Mouse (Mus musculus) yolk sac, embryonic 10.5 days (tissue): ENCODE measurements around the gene Lin7b.

Source experiments
- DNase-seq: peaks from one replicate; pipeline ENCODE4 v3.0.0-alpha.2; 2017; ENCODE audit warnings: low spot score

Lin7b gene

DNA sequence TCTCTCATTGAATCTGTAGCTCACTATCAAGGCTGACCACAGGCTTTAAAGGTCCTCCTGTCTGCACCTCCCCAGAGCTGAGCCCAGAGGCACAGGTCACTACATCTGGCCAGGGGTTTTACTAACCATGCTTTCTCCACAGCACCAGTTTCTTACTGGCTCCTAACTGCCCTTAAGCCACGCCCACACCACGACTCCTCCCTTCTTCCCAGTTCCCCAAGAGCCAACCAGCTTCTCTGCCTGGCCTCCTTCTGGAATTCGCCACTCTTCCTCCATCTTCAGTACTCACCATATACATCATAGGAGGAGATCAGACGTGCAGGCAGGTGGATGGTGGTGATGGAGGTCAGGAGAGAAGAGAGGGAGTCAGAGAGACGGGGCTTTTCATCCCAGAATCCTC is 17.3 kb downstream of the Lin7b start:
- no peak for DNase-seq

DNA sequence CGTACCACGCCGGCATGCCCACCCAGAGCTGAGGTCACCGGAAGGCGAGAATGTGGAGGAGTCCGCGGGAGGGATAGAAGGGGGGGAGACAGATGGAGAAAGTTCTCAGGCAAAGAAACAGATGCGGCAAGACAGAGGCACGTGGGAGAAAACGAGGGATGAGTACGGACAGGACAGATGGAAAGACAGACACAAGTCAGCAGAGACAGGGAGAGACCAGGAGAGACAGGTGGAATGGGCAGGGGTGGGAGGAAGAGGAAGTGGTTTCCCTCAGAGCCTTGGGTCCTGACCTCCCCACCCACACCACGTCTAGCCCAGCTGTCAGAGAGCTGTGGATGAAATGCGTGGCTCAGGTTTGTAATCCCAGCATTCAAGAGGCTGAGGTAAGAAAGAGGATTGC is 23.5 kb downstream of the Lin7b start:
- no peak for DNase-seq

DNA sequence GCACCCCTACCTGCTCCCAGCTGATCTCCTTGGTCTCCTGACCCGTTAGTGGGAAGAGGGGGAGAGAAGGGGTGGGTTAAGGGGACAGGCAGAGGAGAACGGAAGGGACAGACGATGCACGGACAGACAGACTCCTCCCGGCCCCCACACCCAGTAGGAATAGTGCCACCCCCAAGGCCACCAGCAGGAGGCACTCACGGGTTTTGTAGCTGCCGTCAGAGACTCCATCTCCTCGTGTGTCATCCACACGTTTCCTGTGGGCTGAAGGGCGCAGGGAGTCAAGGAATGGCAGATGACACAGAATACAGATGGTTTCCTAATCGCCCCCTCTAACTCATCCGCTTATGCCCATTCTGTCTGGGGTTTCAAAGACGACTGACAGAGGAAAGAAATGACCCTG is 26.8 kb downstream of the Lin7b start:
- no peak for DNase-seq

DNA sequence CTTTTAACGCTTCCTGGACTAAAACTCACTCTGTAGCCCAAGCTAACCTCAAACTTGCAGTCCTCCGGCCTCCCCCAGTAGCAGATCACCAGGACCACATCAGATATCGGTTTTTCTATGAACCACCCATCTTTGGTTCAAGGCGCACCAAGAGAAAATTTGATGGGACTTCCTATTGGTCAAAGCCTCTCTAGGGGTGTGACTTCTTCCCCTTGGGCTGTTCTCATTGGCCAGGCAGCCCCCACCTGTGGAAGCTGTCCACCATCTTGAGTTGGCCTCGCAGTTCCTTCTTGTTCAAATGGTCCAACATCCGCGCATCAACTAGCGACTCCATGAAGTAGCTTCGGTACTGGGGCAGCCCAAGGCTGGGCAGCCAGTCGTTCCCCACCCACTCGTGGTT is 28.3 kb downstream of the Lin7b start:
- no peak for DNase-seq

DNA sequence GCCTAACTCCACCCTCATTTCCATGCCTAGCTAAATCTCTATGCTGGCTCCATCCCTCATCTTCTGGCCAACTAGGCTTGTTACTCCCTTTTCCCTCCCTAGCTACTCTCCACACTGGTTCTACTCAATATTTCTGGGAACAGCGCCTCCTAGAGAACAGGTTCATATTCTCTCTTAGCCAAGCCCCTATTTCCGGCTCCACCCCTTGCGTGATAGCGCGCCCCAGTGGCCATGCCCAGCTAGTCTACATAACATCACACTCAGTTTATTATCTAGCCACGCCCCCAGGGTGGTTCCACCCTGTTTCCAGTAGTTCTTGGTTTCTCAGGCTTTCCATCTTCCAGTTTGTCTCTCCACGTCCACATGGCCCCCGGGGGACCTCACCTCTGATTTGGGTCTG is 29.1 kb downstream of the Lin7b start:
- DNase-seq: peak; percentile 51

DNA sequence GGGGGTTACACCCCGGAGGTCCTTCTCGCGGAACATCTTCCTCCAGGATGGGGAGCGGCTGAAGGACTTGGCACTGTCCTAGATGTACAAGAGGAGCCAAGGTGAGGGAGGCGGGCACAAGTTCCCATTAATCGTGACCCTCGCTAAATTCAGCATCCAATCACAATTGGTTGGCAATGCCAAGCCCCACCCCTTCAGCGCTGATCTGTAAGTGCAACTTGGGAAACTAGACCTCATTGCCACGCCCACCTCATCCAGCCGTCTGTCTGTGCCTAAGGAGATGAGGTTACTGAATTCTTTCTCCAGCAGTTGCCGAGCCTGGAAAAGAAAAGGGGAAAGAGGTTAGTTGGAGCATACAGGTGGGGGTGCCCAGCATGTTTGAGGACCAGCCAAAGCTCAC is 29.7 kb downstream of the Lin7b start:
- DNase-seq: peak; percentile 58

DNA sequence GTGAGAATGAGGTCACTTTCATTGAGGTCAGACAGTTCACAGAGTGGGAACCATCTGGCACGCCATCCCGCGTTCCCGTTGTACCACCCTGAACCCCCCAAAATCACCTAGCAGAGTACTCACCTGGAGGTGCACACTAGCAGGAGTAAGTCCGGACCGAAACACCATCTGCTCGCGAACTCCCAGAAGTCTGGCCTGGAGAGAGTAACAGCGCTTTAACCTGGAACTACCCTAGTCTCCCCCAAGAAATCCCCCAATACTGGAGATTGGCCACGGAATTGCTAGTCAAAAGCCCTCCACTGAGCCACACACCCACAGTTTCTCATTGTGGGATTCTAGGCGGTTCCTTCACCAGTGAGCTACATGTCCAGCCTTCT is 30.3 kb downstream of the Lin7b start:
- DNase-seq: no peak

DNA sequence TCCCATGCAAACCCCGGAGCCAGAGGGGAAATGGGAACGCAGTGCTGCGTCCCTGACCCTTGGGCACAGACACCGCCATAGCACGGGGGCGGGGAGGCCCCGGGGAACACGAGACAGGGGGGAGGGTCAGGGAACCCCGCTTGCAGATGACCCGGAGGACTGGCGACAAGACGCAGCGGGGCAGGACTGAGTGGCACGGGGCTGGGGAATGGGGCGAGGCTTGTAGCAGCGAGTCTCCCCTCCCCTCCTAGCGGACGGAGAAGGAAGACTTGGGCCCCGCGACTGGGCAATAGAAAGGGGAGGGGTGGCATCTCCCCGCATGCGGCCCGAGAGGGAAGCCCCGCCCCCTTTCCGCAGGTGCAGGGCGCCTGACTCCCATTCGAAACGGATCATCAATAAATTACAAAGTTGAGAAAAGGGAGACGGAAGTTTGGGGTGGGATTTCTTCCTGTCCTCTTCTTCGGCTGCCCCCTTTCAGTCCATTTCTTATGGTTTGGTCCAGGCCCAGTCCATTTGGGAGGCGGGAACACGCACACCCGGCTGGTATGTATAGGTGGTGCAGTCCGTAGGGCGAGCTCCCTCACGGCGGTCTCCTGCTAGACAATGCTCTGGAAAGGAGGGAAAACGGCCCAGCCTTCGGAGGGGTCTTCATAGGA is 30.8 kb downstream of the Lin7b start:
- peak; percentile 86 for DNase-seq

DNA sequence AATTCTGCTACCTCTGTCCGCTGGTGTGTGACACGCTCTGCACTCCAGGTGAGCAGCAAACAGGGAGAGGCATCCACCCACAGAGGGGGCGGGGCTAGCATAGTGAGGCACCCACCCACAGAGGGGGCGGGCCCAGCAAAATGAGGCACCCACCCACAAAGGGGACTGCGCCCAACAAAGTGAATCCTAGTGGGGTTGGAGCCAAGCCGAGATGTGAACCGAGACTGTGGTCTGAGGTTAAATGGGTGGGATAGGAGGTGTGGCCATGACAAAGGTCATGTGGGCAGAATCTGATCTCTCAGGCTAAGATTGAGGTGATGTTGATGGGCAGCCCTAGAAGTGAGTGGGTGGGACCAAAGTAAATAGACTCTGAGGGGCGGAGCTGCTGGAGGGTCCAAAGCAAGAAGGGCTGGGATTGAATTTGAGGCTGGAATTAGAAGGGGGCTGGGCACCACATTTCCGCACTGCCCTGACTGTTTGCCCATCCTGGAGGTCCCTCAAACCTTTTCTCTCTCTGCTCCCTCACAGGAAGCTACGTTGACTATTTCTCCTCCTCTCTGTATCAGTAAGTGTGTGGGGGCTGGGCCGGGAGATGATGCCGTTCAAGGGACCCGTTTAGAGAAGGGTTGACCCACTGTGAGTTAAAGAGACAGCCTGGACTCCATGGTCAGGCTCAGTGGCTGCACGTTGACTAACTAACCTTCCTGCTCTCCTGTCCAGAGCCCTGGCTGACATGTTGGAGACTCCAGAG is 32.0 kb downstream of the Lin7b start:
- DNase-seq: peak; percentile 29

DNA sequence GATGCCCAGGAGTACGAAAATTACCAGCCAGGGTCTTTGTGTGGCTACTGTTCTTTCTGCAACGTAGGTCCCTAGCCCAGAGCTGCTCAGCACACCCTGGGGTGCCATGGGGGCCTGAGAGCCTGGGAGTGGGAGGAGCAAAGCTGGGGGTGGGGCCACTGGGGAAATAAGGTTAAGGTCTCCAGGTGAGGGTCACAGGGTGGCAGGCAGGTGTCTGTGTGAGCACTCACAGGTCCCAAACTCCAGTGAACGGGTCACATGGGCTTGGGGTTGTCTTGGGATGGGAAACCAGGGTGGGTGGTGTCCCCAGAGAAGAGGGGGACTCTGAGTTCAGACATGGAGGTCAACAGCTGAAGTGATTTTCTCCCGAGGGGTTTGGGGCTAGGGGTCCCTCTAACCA is 32.9 kb downstream of the Lin7b start:
- no peak for DNase-seq

DNA sequence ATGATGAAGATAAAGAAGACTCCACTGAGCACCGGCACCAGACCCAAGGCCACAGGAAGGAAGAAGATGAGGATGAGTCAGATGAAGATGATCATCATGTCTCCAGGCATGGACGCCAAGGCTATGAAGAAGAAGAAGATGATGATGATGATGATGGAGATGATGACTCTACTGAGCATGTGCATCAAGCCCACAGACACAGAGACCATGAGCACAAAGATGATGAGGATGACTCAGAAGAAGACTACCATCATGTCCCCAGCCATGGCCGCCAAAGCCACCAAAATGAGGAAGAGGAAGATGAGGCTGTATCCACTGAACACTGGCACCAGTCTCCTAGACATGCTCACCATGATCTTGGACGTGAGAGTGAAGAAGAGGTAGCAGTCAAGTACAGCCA is 34.1 kb downstream of the Lin7b start:
- no peak for DNase-seq

DNA sequence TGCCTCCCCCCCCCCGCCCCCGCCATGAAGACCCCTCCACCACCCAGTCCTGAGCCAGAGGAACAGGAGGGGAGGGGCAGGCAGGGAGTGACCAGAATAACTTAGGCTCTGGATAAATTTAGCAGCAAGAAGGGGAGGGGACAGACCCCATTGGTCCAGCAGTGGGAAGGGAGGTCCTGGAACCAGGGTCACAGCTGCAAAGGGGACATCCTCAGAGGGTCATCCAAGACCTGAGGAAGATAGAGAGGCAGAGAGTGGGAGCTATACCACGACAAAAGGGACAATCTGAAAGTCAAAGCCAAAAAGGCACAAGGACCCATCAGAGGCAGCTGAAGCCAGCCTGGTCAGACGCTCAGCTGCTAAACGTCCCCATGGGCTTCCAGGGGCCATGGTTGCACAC is 35.3 kb downstream of the Lin7b start, which contains the start of gene Hrc:
Gene Hrc (plus strand): TSS at position 235 of the 400 bp plus-strand sequence.
- no peak for DNase-seq

DNA sequence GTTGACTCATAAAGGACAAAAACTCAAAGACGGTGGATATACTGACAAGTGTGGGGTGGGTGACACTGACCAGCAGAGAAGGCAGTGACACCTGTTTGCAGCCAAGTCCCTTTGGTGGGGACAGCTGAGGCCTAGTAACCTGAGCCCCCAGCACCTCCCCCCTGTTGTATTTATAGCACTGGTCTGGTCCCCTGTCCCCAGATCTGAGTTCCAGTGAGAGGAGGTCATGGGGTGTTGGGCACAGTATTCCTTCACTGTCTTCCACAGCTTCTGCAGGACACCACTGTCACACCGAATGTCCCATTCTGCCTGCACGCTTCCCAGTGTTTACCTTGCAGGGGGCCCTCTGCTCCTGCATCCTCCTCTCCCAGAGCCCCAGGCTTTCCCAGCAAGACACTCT is 35.8 kb downstream of the Lin7b start:
- no peak for DNase-seq

DNA sequence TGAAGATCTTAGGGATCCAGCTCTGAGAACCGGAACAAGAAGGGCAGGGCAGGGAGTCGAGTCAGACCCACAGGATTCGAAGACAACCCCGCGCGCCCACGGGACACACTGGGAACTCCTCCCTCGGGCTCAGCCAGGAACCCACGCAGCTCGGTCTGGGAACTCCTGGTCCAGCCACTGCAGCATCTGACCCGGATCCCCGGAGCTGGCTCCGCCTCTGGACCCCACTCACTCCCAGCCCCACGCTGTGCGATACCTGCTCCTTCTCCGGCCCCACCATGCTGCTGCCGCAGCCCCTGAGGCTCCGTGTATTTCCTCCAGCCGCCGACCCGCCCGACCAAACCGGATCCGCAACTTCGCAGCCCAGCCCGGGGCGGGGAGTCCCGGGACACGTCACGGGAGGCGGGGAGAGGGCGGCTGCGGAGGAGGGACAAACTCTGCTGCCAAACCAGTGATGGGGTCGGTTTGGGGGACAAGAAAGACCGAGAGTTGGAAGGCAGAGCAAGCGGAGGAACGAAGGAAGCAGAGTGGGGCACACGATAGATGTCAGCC is 36.9 kb downstream of the Lin7b start, which contains the start of gene Trpm4:
Gene Trpm4 (minus strand): TSS at position 350 of the 552 bp plus-strand sequence.
- DNase-seq: peak; percentile 74

DNA sequence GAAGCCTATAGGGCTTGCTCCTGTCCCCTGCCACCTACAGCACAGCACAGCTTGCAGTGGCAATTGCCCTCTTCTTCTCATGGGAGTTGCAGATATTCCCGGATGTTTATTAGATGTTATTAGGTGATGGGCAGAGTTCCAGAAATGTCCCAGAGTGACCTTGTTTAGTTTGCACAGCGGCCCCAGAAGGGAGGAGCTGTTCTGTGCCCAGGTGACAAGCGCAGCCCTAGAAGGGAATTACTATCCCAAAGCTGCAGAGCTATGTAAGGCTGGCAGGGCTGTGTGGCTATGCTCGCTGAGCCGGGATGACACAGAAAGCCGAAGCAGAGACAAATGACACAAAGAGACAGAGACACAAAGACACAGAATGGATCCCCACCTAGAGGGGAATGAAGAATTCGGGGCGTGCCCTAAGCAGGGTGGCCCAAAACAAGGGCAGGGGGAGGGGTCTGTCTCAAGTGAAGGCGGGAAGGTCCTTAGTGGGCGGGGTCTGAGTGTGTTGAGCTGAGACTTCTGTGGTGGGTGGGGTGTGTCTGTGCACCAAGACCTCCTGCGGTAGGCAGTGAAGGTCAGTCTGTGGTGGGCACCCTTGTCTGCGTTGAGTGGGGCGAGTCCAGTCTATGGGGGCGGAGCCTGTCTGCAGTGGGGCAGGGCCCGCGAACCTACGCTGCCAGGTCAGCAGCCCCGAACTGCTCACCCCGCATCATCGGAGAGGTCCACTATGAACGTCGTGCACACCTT is 37.5 kb downstream of the Lin7b start:
- peak; percentile 55 for DNase-seq

DNA sequence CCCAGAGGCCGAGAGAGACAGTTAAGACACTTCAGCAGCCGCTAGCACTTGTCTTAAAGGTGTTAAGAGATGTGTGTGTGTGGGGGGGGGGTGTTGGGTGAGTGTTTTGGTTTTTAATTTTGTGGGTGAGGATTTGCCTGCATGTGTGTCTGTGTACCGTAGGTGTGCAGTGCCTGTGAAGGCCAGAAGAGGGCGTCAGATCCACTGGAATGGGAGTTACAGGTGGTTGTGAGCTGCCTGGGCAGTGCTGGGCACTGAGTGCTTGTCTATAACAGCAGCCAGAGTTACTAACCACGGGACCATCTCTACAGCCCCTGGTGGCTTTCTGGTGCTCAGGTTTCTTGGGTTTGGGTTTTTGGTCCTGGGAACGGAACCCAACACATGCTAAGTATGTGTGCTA is 38.9 kb downstream of the Lin7b start:
- no peak for DNase-seq

DNA sequence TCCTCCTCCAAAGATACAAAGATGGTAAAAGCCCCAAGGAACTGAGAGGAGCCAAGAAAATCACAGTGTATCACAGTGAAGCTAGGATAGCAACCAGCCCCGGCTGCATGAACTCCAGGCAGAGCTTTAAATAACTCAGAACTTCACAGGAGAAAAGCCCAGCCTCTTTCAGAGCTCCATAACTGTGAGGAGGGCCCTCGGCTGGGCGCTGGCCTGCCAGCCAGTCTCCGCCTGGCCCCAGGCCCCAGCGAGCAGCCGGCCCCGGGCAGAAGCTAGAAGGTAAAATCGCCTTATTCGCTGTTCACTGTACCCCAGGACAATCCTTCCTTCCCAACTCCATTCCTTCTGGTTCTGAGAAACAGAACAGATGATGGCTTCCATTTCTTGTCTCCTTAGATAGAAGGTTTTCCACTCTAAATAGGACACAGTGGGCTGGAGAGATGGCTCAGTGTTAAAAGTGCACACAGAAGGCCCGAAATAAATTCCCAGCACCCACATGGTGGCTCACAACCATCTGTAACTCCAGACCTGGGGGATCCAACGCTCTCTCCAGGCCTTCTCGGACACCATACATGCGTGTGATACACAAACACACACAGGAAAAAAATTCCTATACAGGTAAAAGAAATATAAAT is 41.4 kb downstream of the Lin7b start:
- DNase-seq: no peak

DNA sequence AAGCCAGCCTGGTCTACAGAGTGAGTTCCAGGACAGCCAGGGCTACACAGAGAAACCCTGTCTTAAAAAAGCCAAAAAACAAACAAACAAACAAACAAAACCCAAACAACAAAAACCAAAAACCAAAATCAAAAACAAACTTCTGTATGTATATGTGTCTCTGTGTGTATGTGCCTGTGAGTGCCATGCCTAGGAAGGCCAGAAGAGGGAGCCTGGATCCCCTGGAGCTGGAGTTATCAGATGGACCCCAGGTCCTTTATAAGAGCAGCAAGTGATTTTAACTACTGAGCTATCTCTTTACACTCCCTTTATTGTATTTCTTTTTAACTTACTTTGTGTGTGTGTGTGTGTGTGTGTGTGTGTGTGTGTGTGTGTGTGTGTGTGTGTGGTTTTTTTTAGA is 44.6 kb downstream of the Lin7b start:
- DNase-seq: no peak

DNA sequence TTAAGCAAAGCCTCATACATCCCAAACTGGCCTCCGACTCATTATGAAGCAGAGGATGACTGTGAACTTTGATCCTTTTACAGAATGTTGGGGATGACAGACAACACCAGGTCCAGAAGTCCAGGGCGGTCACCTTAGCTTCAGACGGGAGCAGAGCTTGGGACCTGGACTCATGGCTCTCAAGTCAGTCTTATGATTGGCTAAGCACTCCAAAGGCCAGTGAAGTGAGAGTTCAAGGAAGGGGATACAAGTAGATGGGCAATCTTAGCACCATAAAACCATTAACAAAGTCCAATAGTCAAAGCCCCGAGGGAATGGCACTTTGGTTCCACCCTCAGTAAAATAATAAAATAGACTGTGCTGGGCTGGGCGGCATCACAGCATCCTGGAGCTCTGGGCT is 47.3 kb downstream of the Lin7b start:
- no peak for DNase-seq

DNA sequence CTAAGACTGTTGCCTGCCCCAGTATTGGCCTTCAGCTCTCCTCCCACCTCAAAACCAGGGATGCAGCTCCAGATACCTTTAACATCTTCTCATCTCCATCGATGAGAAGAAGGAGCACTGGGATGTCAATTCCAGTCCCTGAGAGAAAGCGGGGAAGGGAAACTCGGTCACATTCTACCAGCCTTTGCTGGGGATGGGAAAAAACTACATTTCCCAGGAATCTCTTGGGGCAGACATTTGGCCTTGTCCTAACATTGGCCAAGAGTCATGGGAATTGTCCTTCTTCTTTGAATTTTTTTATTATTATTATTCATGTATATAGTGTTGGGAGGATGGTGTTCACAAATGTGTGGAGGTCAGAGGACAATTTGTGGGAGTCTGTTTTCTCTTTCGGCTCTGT is 48.1 kb downstream of the Lin7b start:
- DNase-seq: no peak
